Mouse (Mus musculus) megakaryocyte, embryonic 14.5 days (primary cell): ENCODE measurements around the gene Dek. TPM values are rescaled to one million over a fixed set of nuclear protein-coding genes. Genes with fewer than 3 reads are reported as not detected.

ENCODE experiments used
- H3K27me3 ChIP-seq: replicated peaks from 2 replicates; pipeline ENCODE3; 2012; ENCODE audit warnings: inconsistent platforms
- H3K36me3 ChIP-seq: replicated peaks from 2 replicates; pipeline ENCODE3; 2012; ENCODE audit warnings: low read length, inconsistent platforms, mixed read lengths
- H3K4me1 ChIP-seq: 2 replicates; pipeline ENCODE4 v1.6.1; 2012; ENCODE audit warnings: inconsistent platforms
- H3K4me3 ChIP-seq: replicated peaks from 2 replicates; pipeline ENCODE3; 2012; ENCODE audit warnings: moderate library complexity, mild to moderate bottlenecking, inconsistent platforms
- H3K9me3 ChIP-seq: 2 replicates; pipeline ENCODE4 v1.6.1; 2012; ENCODE audit warnings: inconsistent platforms
- FLI1 ChIP-seq: IDR thresholded peaks from 2 replicates; pipeline ENCODE4 v1.6.1; 2012; ENCODE audit warnings: low read length, inconsistent platforms, mixed read lengths
- GATA1 ChIP-seq: IDR thresholded peaks from 3 replicates; pipeline ENCODE4 v1.6.1; 2012; ENCODE audit warnings: mixed read lengths, low read length, inconsistent platforms, borderline replicate concordance
- polyA plus RNA-seq: library from polyadenylated mRNA; stranded (reverse); fragments of >175 nt; gene quantifications from 2 replicates; pipeline ENCODE4 v1.2.3, GENCODE M21; 2012; ENCODE audit warnings: low replicate concordance; ENCODE audit not compliant: insufficient read depth

Dek gene
- polyA plus RNA-seq = 96.3 and 275 TPM in 2 replicates

DNA sequence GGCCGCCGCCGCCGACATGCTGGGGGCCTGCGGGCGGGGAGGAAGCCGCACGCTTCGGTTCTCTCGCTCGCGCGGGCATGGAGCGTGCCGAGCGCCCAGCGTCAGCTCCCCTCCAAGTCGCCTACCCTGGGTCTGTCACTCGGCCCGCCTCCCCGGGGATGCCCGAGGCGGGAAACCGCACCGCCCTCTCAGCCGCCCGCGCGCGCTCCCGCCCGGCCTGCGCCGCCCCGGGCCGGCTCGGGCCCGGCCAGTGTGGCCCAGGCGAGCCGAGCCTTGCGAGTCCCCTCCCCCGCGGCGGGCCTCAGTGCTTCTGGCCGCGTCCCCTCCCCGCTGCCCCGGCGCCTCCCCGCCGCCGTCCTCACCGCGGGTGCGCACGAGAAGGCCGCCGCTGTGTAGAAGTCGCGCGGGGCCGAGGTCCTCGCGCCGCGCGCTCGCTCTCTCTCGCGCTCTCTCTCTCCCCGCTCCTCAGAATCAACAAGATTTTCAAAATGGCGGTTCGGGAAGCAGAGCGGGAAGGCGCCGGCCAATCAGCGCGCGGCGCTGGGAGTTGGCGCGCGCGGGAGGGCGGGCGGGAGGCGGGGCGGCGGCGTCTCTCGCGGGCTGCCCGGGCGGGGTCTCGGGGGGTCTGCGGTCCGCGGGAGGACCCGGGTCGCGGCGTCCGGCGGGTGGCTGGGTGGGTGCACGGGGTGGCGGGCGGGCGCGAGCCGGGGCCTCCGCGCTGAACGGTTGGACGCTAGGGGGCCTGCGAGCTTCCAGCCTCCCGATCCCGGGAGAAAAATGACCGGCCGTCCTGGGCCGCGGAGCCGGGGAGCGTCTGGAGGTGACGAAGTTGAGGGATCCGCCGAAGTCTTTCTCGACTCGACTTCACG lies at the start of gene Dek:
Gene Dek, minus strand, starts transcription at position 491 of the 869 bp plus-strand sequence.
- Histone ChIP-seq H3K4me3 (peak within 1 kb of the TSS; percentile 96), H3K27me3 (no peaks in the 10 kb centered on the region), H3K36me3 (peaks cover 19% of the 10 kb centered on the region), H3K4me1 (peaks cover 55% of the 10 kb centered on the region), H3K9me3 (no peaks in the 10 kb centered on the region)
- no peak for TF ChIP-seq GATA1
- TF ChIP-seq FLI1 = no peak; the same call in 1 of the 2 replicates

DNA sequence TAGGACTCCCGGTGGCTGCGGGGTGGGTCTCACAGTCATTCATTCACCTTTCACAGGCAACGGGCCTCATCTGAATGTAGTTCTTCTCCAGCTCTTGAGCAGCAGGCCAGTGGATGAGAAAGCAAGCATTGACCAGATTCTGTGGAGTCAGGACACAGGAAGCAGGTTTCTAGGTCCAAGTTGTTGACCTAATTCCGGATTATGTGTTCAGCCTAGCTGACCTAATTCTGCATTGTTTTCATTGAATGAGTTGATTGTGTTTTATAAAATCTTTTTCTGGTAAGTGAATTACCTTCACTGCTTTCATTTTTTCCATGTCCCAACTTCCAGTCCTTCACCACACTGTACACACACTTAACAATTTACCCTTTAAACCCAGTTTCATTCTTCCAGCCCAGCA lies 48.9 kb upstream of the Dek start:
- no peaks in the 10 kb centered on the region for H3K27me3 ChIP-seq
- no peak for TF ChIP-seq GATA1
- no peak for TF ChIP-seq FLI1
- peaks cover 21% of the 10 kb centered on the region for H3K4me1 ChIP-seq
- H3K9me3 ChIP-seq = no peaks in the 10 kb centered on the region
- H3K36me3 ChIP-seq = no peaks in the 10 kb centered on the region
- H3K4me3 ChIP-seq = no peak overlapping the region

DNA sequence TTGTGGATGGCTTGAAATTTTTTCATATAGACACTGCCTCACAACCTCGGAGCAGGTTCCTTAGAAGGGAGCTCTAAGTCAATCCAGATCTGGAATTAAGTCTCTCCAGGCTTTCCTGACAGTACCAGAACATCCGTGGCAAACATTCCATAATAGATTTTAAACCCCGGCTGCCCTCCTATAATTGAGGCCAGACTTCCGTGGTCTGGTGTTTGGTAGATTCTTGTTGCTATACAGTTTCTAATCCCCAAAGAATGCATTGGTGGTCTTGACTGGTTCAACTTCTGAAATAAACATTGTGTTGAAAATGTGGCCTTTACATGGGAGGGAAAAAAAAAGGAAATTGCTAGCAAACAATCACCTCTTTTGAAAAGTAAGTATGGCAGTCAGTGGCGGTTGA lies 47.2 kb upstream of the Dek start:
- peaks cover 28% of the 10 kb centered on the region for H3K4me1 ChIP-seq
- TF ChIP-seq GATA1 (no peak), FLI1 (no peak)
- H3K9me3 ChIP-seq = no peaks in the 10 kb centered on the region
- no peaks in the 10 kb centered on the region for H3K36me3 ChIP-seq
- H3K27me3 ChIP-seq = no peaks in the 10 kb centered on the region
- no peak overlapping the region for H3K4me3 ChIP-seq

DNA sequence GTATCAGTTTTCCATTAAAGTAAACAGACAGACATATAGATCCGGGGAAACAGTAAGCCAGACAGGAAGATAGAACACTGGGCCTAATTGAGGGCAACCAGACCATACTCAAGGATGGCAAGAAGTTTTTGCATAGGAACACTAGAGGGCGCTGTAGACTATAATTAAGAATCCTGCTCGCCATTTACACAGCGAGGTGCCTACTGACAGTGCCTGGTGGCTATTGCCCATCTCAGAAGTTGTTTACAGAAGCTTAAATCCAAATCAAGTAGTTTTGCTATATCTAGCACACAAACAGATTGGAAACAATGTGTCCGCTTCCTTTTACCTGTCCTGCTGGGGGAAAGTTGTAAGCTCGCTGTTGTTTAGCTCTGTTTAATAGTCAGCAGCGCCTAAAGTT lies 46.4 kb upstream of the Dek start:
- H3K4me1 ChIP-seq = peaks cover 29% of the 10 kb centered on the region
- H3K27me3 ChIP-seq = no peaks in the 10 kb centered on the region
- no peak overlapping the region for H3K4me3 ChIP-seq
- no peaks in the 10 kb centered on the region for H3K9me3 ChIP-seq
- TF ChIP-seq FLI1 (no peak), GATA1 (no peak)
- H3K36me3 ChIP-seq = no peaks in the 10 kb centered on the region

DNA sequence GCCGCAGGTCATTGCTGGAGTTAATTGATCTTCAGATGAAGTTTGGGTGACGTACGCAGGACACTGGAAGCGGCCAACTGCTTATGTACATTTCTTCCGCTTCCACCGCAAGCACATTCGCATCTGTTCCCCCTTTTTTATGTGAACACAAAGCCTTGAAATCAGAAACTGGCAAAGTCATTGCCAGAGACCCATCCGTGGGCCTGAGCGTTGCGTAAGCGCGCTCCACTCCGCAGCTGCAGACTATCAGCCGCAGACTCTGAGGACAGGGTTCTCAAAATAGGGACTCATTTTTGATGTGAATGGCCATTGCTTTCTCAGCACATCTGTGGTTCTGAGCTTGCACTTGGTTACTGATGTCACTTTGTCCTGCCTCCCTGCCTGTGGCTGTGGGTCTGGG lies 45.1 kb upstream of the Dek start:
- Histone ChIP-seq H3K4me1 (peaks cover 29% of the 10 kb centered on the region), H3K4me3 (no peak overlapping the region), H3K36me3 (no peaks in the 10 kb centered on the region), H3K27me3 (no peaks in the 10 kb centered on the region), H3K9me3 (no peaks in the 10 kb centered on the region)
- no peak for TF ChIP-seq GATA1
- TF ChIP-seq FLI1 = no peak

DNA sequence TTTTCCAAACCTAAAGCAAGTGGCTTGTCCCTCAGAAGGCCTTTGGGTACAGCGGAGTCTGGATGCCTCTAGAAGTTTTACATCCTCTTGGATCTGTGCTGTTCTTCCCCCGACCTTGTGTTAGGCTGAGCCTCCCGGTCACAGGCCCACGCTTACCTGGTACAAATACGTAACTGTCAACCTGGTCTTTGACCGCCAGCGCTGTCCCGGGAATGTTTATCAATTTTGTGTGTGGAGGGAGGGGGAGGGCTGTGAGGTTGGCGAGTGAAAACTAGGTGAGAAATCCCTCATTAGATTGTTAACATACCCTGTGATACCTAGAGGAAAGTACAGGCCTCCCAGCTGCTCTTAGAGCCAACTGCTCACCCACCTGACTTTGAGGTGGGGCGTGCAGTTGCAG lies 44.0 kb upstream of the Dek start:
- Histone ChIP-seq H3K4me1 (peaks cover 27% of the 10 kb centered on the region), H3K36me3 (no peaks in the 10 kb centered on the region), H3K27me3 (no peaks in the 10 kb centered on the region), H3K4me3 (no peak overlapping the region), H3K9me3 (no peaks in the 10 kb centered on the region)
- TF ChIP-seq FLI1 (no peak), GATA1 (no peak)

DNA sequence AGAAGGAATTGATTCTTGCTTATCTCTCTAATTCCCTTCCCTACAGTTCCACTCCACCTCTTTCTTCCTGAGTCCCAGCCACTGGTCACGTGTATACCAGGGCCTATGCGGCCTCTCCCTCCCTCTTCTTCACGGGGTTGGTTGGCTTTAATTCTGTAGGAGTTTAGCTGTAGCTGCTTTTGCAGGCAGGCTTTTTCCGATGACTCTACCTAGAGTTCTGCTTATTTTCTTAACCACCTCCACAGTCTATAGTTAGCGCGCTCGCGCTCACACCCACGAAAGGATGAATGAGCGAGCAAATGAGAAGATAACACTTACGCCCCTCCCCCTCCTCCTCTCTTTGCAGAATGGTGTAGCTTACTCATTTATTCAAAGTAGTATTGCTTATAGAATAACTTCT lies 42.6 kb upstream of the Dek start:
- H3K36me3 ChIP-seq = no peaks in the 10 kb centered on the region
- H3K4me1 ChIP-seq = peaks cover 22% of the 10 kb centered on the region
- TF ChIP-seq GATA1 = no peak
- TF ChIP-seq FLI1 = no peak

DNA sequence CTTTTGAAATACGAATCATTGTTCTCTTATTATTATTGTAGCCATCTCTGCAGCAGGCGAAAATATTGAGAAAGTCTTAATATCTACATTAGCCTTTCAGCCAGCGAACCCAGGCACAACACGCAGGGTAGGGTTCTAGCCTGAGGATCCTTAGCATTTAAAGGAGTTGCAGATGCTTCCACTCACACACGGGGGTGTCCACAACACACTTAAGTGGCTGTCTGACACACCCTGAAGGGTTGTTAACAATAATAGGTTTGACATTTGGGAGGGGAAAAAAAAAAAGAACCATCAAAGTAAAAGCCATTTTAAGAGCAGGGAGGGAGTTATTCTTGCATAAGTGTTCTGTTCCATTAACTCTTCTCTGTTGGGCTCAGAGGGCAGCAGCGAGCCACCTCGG lies 40.4 kb upstream of the Dek start:
- H3K4me1 ChIP-seq = peaks cover 21% of the 10 kb centered on the region
- H3K9me3 ChIP-seq = no peaks in the 10 kb centered on the region
- no peak for TF ChIP-seq GATA1
- TF ChIP-seq FLI1 = no peak
- no peaks in the 10 kb centered on the region for H3K36me3 ChIP-seq
- H3K27me3 ChIP-seq = no peaks in the 10 kb centered on the region
- no peak overlapping the region for H3K4me3 ChIP-seq

More for the DNA sequence above, 42.6 kb upstream of the Dek start:
- Histone ChIP-seq H3K9me3 (no peaks in the 10 kb centered on the region), H3K4me3 (no peak overlapping the region), H3K27me3 (no peaks in the 10 kb centered on the region)

DNA sequence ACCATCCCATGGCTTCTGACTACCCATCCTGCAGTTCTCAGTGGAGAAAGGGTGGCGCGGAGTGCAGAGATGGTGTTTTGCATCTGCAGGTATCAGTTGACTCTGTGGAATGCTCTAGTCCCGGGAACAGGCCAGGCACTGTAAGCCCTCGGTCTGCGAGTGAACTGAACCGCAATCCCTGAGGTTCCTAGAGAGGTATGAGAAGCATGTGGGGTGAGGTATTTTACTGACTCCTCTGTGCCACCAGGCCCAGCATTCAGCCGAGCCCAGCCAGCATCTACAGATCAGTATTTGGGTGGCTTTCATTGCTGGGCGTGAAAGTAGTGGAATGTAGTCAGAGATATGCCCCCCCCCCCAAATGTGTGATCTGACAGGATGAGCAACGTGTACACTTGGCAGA lies 39.9 kb upstream of the Dek start:
- H3K36me3 ChIP-seq = no peaks in the 10 kb centered on the region
- no peaks in the 10 kb centered on the region for H3K9me3 ChIP-seq
- H3K27me3 ChIP-seq = no peaks in the 10 kb centered on the region
- H3K4me1 ChIP-seq = peaks cover 18% of the 10 kb centered on the region
- no peak overlapping the region for H3K4me3 ChIP-seq
- no peak for TF ChIP-seq FLI1

DNA sequence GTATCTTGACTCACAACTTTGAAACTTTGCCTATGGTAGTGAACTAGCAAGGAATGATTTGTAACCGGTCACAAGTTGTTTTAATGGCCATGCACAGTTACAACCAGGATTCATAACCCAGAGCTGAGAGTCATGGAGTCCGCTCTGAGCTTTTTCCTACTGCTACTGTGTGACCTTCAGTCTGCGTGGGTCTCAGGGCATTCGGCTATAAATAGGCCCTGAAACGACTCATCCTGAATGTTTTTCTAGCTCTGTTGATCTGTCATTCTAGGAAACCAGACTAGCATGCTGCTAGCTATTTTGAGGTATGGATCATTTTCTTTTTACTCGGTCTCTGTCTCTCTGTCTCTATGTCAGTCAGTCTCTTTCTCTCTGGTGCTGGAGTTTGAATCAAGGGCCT lies 36.8 kb upstream of the Dek start:
- no peak overlapping the region for H3K4me3 ChIP-seq
- H3K4me1 ChIP-seq = peaks cover 10% of the 10 kb centered on the region; the same call in 1 of the 2 replicates
- no peak for TF ChIP-seq GATA1
- no peak for TF ChIP-seq FLI1
- peaks cover 2% of the 10 kb centered on the region for H3K36me3 ChIP-seq
- no peaks in the 10 kb centered on the region for H3K27me3 ChIP-seq
- peaks cover 11% of the 10 kb centered on the region for H3K9me3 ChIP-seq
